Mouse (Mus musculus) embryonic fibroblast, embryonic 13.5 days (primary cell): ENCODE data around the gene Cask. TPM values are rescaled to one million over a fixed set of nuclear protein-coding genes. Genes with fewer than 3 reads are reported as not detected.

Source experiments
- H3K27ac ChIP-seq: 2 replicates; pipeline ENCODE4 v1.5.1; 2012; ENCODE audit warnings: low read length, control low read depth, inconsistent platforms; ENCODE audit not compliant: insufficient read depth
- H3K4me1 ChIP-seq: 2 replicates; pipeline ENCODE4 v1.6.1; 2011; ENCODE audit warnings: low read length; ENCODE audit not compliant: control insufficient read depth, insufficient read depth
- H3K4me3 ChIP-seq: 2 replicates; pipeline ENCODE4 v1.5.1; 2011; ENCODE audit warnings: mild to moderate bottlenecking, control low read depth, low read length; ENCODE audit not compliant: insufficient read depth
- CTCF ChIP-seq: IDR thresholded peaks from 2 replicates; pipeline ENCODE4 v1.5.1; 2011; ENCODE audit warnings: mild to moderate bottlenecking, control low read depth, low read length, moderate library complexity, borderline replicate concordance; ENCODE audit not compliant: insufficient read depth
- POLR2A ChIP-seq: IDR thresholded peaks from 2 replicates; pipeline ENCODE4 v1.6.1; 2011; ENCODE audit warnings: low read depth, mild to moderate bottlenecking, control low read depth, low read length, moderate library complexity
- polyA plus RNA-seq: library from polyadenylated mRNA; stranded (reverse); fragments of >200 nt; gene quantifications from 2 replicates; pipeline ENCODE4 v1.2.4, GENCODE M21; 2011; ENCODE audit warnings: low read depth; ENCODE audit not compliant: missing spikeins, insufficient read length

Gene Cask
- polyA plus RNA-seq, 1 experiment = 139 TPM

GRCm38 (mm10) chrX:13513127-13513526 lies 338.0 kb downstream of the Cask start:
- TF ChIP-seq POLR2A (no peak), CTCF (no peak)
- H3K4me3 ChIP-seq = no peak overlapping the region
- H3K4me1 ChIP-seq = no peaks in the 10 kb centered on the region
- H3K27ac ChIP-seq = no peak overlapping the region

- TF ChIP-seq CTCF (no peak), POLR2A (no peak)
These were observed 344.8 kb downstream of the Cask start for GRCm38 (mm10) chrX:13506376-13506775.

GRCm38 (mm10) chrX:13504389-13504788 lies 346.8 kb downstream of the Cask start:
- no peak for TF ChIP-seq CTCF
- no peak for TF ChIP-seq POLR2A
- no peaks in the 10 kb centered on the region for H3K4me1 ChIP-seq
- H3K4me3 ChIP-seq = no peak overlapping the region
- H3K27ac ChIP-seq = no peak overlapping the region

More at GRCm38 (mm10) chrX:13506376-13506775, 344.8 kb downstream of the Cask start:
- Histone ChIP-seq H3K4me1 (no peaks in the 10 kb centered on the region), H3K4me3 (no peak overlapping the region), H3K27ac (no peak overlapping the region)

- H3K4me1 ChIP-seq = no peaks in the 10 kb centered on the region
- peak overlapping the region; percentile 47 for H3K27ac ChIP-seq
- TF ChIP-seq POLR2A = no peak
- no peak for TF ChIP-seq CTCF
- no peak overlapping the region for H3K4me3 ChIP-seq
These were observed 348.2 kb downstream of the Cask start for GRCm38 (mm10) chrX:13502862-13503375.

GRCm38 (mm10) chrX:13500284-13500683 lies 350.9 kb downstream of the Cask start:
- no peak for TF ChIP-seq POLR2A
- no peak for TF ChIP-seq CTCF

GRCm38 (mm10) chrX:13494892-13495703 lies 356.1 kb downstream of the Cask start:
- Histone ChIP-seq H3K4me3 (no peak overlapping the region), H3K27ac (no peak overlapping the region), H3K4me1 (no peaks in the 10 kb centered on the region)
- no peak for TF ChIP-seq CTCF
- TF ChIP-seq POLR2A = no peak

More at GRCm38 (mm10) chrX:13500284-13500683, 350.9 kb downstream of the Cask start:
- Histone ChIP-seq H3K27ac (no peak overlapping the region), H3K4me3 (no peak overlapping the region), H3K4me1 (no peaks in the 10 kb centered on the region)

- TF ChIP-seq CTCF (no peak), POLR2A (no peak)
- no peak overlapping the region for H3K27ac ChIP-seq
These were observed 358.2 kb downstream of the Cask start for GRCm38 (mm10) chrX:13492922-13493321.

GRCm38 (mm10) chrX:13490941-13491340 lies 360.2 kb downstream of the Cask start:
- TF ChIP-seq CTCF (no peak), POLR2A (no peak)
- H3K4me1 ChIP-seq = no peaks in the 10 kb centered on the region
- no peak overlapping the region for H3K4me3 ChIP-seq
- no peak overlapping the region for H3K27ac ChIP-seq

More at GRCm38 (mm10) chrX:13492922-13493321, 358.2 kb downstream of the Cask start:
- Histone ChIP-seq H3K4me3 (no peak overlapping the region), H3K4me1 (no peaks in the 10 kb centered on the region)

GRCm38 (mm10) chrX:13489761-13490160 lies 361.4 kb downstream of the Cask start:
- Histone ChIP-seq H3K4me1 (no peaks in the 10 kb centered on the region), H3K4me3 (no peak overlapping the region), H3K27ac (no peak overlapping the region)
- TF ChIP-seq CTCF = no peak
- TF ChIP-seq POLR2A = no peak

GRCm38 (mm10) chrX:13489001-13489400 lies 362.2 kb downstream of the Cask start:
- Histone ChIP-seq H3K27ac (no peak overlapping the region), H3K4me3 (no peak overlapping the region), H3K4me1 (no peaks in the 10 kb centered on the region)
- TF ChIP-seq CTCF (no peak), POLR2A (no peak)
